Mouse (Mus musculus) 416B (cell line): ENCODE measurements around the gene Gm10128.
"Not testable (repeated sequence)": the region's sequence is repeated elsewhere in the genome, so short reads cannot be mapped to it uniquely, and the experiment has no call there.

Experiments used
- DNase-seq: peaks from one replicate; pipeline ENCODE4 v3.0.0; 2011; ENCODE audit warnings: low read depth

Gene Gm10128

GRCm38 (mm10) chr14:7643872-7644271 lies at the start of gene Gm10128:
Gene Gm10128, minus strand, starts transcription at chr14:7643972.
- DNase-seq, result not testable (repeated sequence)

- not testable (repeated sequence) for DNase-seq
Measured at GRCm38 (mm10) chr14:7681170-7681569, 37.4 kb upstream of the Gm10128 start.

- not testable (repeated sequence) for DNase-seq
Measured at GRCm38 (mm10) chr14:7662491-7662890, 18.7 kb upstream of the Gm10128 start.

DNA sequence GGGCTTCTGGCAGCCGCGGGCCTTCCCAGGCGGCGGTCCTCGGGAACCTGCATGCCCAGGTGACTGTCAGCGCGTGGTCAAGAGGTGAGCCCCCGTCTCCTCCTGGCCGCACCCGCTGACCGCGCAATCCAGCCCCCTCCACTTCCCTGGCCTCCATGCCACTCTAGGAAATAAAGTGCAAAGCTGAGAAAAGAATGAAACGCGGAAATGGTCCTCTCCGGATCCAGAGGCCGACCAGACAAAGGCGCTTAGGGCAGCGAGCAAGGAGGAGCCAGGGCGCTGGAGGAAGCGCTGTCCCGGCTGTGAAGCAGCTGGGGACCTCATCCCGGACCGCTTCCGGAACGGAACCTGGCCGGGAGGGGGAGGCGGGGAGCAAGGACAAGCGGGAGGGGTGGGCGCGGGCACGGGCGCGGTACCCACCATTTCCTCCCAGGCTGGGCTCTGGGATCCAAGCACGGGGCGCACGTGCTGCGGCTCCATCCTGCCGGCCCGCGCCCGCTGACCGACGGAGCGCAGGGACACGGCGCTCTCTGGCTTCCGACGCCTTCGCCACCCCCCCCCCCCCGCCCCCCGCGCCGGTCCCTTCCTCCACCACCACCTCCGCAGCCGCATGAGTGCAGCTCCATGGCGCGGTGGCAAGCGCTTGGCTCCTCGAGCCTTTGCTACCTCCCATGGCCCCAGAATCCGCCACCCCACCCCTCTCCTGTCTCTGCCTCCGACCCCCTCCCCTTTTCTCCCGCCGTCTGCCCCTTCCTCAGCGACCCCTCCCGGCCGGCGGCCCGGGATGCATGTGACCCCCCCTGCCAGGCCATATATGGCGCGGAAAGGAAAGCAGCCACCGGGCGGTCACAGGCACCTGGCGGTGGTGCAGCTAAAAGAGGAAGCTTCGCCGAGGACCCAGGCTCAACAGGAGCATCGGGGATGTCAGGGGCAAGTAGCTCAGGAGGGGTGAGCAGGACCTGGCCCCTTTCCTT lies 14.6 kb upstream of the Gm10128 start:
- not testable (repeated sequence) for DNase-seq

- not testable (repeated sequence) for DNase-seq
Measured at GRCm38 (mm10) chr14:7657456-7657855, 13.7 kb upstream of the Gm10128 start.

DNA sequence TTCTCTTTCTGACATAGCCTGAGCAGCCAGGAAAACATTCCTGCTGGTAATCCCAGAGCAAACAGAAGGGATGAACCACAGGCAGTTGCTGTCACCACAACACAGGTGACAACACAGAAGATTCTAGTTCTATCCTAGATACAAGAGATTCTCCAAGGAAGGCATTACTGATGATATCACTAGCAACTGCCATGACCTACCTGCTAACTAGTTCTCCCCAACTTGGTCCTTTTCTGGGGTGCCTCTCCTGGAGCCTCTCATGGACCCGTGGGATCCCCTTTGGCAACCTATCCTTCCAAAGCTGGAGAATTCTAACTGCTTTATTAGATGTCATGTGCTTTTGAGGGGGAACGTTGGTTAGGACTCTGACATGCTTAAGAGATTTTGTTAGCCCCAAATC lies 48.3 kb downstream of the Gm10128 start, which contains the start of gene Gm10338:
Gene Gm10338, minus strand, starts transcription at position 101 of the 400 bp plus-strand sequence.
- DNase-seq, result not testable (repeated sequence)
